18 mouse cellular contexts compared by ENCODE assay signal in genomic region chr9:35459594-35459993, GRCm38 (mm10). TPM values are rescaled to one million over a fixed set of nuclear protein-coding genes. Genes with fewer than 3 reads are reported as not detected.
"Had no signal": no experiment of that assay in that cellular context is flagged by ENCODE, and none has a peak within 500 bp of the region (broad histone marks: within the 10 kb centered on the region; RNA-seq: fewer than 3 reads in every experiment).

No protein-coding gene starts in this region.

- H3K27me3 ChIP-seq: intestine, embryonic 15.5 days; liver, embryonic 15.5 days; megakaryocyte, embryonic 14.5 days; midbrain, embryonic 15.5 days; neural tube, embryonic 13.5 days had no signal

- H3K9ac ChIP-seq: intestine, embryonic 15.5 days; liver, embryonic 15.5 days; midbrain, embryonic 15.5 days; neural tube, embryonic 13.5 days had no signal

- H3K4me3 ChIP-seq: intestine, embryonic 15.5 days; limb, embryonic 10.5 days; liver, embryonic 15.5 days; megakaryocyte, embryonic 14.5 days; midbrain, embryonic 15.5 days; neural tube, embryonic 13.5 days had no signal

- H3K9me3 ChIP-seq: intestine, embryonic 15.5 days; limb, embryonic 10.5 days; liver, embryonic 15.5 days; megakaryocyte, embryonic 14.5 days; midbrain, embryonic 15.5 days; neural tube, embryonic 13.5 days had no signal

- H3K36me3 ChIP-seq: liver, embryonic 15.5 days had no signal

- H3K27ac ChIP-seq: intestine, embryonic 15.5 days; limb, embryonic 10.5 days; liver, embryonic 15.5 days; macrophage; midbrain, embryonic 15.5 days; neural tube, embryonic 13.5 days; stomach, postnatal 0 days had no signal

- ATAC-seq: intestine, embryonic 15.5 days; midbrain, embryonic 15.5 days had no signal

- DNase-seq: kidney, adult 18-20 months; kidney, postnatal 25 days; lung, adult 2 months; lung, postnatal 14 days; right cerebral cortex, adult 18-20 months; thymus, postnatal 36 days had no signal

- H3K4me1 ChIP-seq: intestine, embryonic 15.5 days; liver, embryonic 15.5 days; midbrain, embryonic 15.5 days; neural tube, embryonic 13.5 days had no signal

- H3K4me2 ChIP-seq: intestine, embryonic 15.5 days; liver, embryonic 11.5 days; liver, embryonic 15.5 days; midbrain, embryonic 11.5 days; midbrain, embryonic 15.5 days; neural tube, embryonic 13.5 days had no signal

RNA-seq across cellular contexts. Expression of gene Gm1113, which starts 58.5 kb away (rescaled TPM):
- polyA plus RNA-seq: intestine, embryonic 15.5 days; kidney, embryonic 14.5 days; limb, embryonic 10.5 days; limb, embryonic 14.5 days; liver, embryonic 11.5 days; liver, embryonic 15.5 days; lung, adult 2 months; macrophage; midbrain, embryonic 11.5 days; midbrain, embryonic 15.5 days; neural tube, embryonic 13.5 days; stomach, postnatal 0 days had no signal
